Mouse (Mus musculus): ENCODE measurements around the gene Gm20388. TPM values are rescaled to one million over a fixed set of nuclear protein-coding genes. Genes with fewer than 3 reads are reported as not detected.

Gene Gm20388
- polyA plus RNA-seq, 1 experiment from 2014 or later: 12.4 TPM

- Histone ChIP-seq H3K9ac (ENCODE audit: low read depth, low read length) (no peak overlapping the region), H3K9me3 (ENCODE audit: control insufficient read depth, low read length) (no peaks in the 10 kb centered on the region), H3K4me1 (ENCODE audit: control insufficient read depth, insufficient read depth, low read depth, low read length) (no peaks in the 10 kb centered on the region), H3K36me3 (ENCODE audit: control insufficient read depth, insufficient read depth, low read length) (no peaks in the 10 kb centered on the region), H3K27me3 (replicated peaks; ENCODE audit: control insufficient read depth, insufficient read depth, low read length) (peaks cover 2% of the 10 kb centered on the region; the same call in 1 of the 2 replicates), H3K4me3 (ENCODE audit: low read length) (no peak overlapping the region), H3K4me2 (ENCODE audit: low read length) (no peak overlapping the region), H3K27ac (ENCODE audit: low read depth, low read length) (peak overlapping the region; percentile 30; the same call in 1 of the 2 replicates)
- peak; percentile 68 for ATAC-seq
- WGBS: 66% methylated on average over 19 of the region's 19 CpGs
These were observed 1293.2 kb downstream of the Gm20388 start for GRCm38 (mm10) chr8:121203612-121204376.

GRCm38 (mm10) chr8:121207171-121207570 is 1296.5 kb downstream of the Gm20388 start:
- no peak overlapping the region for H3K4me3 ChIP-seq (ENCODE audit: low read length)
- 86% methylated on average over 2 of the region's 2 CpGs for WGBS

GRCm38 (mm10) chr8:121210627-121211026 is 1300.0 kb downstream of the Gm20388 start:
- Histone ChIP-seq H3K4me1 (ENCODE audit: control insufficient read depth, insufficient read depth, low read depth, low read length) (no peaks in the 10 kb centered on the region), H3K4me3 (ENCODE audit: low read length) (no peak overlapping the region), H3K4me2 (ENCODE audit: low read length) (no peak overlapping the region), H3K27ac (ENCODE audit: low read depth, low read length) (no peak overlapping the region), H3K9me3 (ENCODE audit: control insufficient read depth, low read length) (no peaks in the 10 kb centered on the region), H3K9ac (ENCODE audit: low read depth, low read length) (no peak overlapping the region), H3K27me3 (replicated peaks; ENCODE audit: control insufficient read depth, insufficient read depth, low read length) (peaks cover 2% of the 10 kb centered on the region; the same call in 1 of the 2 replicates), H3K36me3 (ENCODE audit: control insufficient read depth, insufficient read depth, low read length) (no peaks in the 10 kb centered on the region)
- WGBS: 95% methylated on average over 3 of the region's 3 CpGs
- ATAC-seq: no peak

More at GRCm38 (mm10) chr8:121207171-121207570, 1296.5 kb downstream of the Gm20388 start:
- Histone ChIP-seq H3K4me1 (ENCODE audit: control insufficient read depth, insufficient read depth, low read depth, low read length) (no peaks in the 10 kb centered on the region), H3K9me3 (ENCODE audit: control insufficient read depth, low read length) (no peaks in the 10 kb centered on the region), H3K9ac (ENCODE audit: low read depth, low read length) (no peak overlapping the region), H3K4me2 (ENCODE audit: low read length) (no peak overlapping the region), H3K27ac (ENCODE audit: low read depth, low read length) (no peak overlapping the region), H3K36me3 (ENCODE audit: control insufficient read depth, insufficient read depth, low read length) (no peaks in the 10 kb centered on the region), H3K27me3 (replicated peaks; ENCODE audit: control insufficient read depth, insufficient read depth, low read length) (peaks cover 2% of the 10 kb centered on the region; the same call in 1 of the 2 replicates)
- ATAC-seq: no peak

GRCm38 (mm10) chr8:121213236-121213635 is 1302.6 kb downstream of the Gm20388 start:
- no peaks in the 10 kb centered on the region for H3K9me3 ChIP-seq (ENCODE audit: control insufficient read depth, low read length)
- WGBS: 47% methylated on average over 15 of the region's 15 CpGs
- no peak overlapping the region for H3K4me3 ChIP-seq (ENCODE audit: low read length)
- no peaks in the 10 kb centered on the region for H3K4me1 ChIP-seq (ENCODE audit: control insufficient read depth, insufficient read depth, low read depth, low read length)
- H3K4me2 ChIP-seq (ENCODE audit: low read length): no peak overlapping the region
- no peak for ATAC-seq
- no peaks in the 10 kb centered on the region for H3K36me3 ChIP-seq (ENCODE audit: control insufficient read depth, insufficient read depth, low read length)
- no peak overlapping the region for H3K27ac ChIP-seq (ENCODE audit: low read depth, low read length)
- no peak overlapping the region for H3K9ac ChIP-seq (ENCODE audit: low read depth, low read length)
- no peaks in the 10 kb centered on the region for H3K27me3 ChIP-seq (replicated peaks; ENCODE audit: control insufficient read depth, insufficient read depth, low read length)

GRCm38 (mm10) chr8:121213651-121214050 is 1303.0 kb downstream of the Gm20388 start:
- H3K27ac ChIP-seq (ENCODE audit: low read depth, low read length): no peak overlapping the region
- no peak overlapping the region for H3K4me2 ChIP-seq (ENCODE audit: low read length)
- ATAC-seq: no peak
- no peak overlapping the region for H3K9ac ChIP-seq (ENCODE audit: low read depth, low read length)
- no peaks in the 10 kb centered on the region for H3K36me3 ChIP-seq (ENCODE audit: control insufficient read depth, insufficient read depth, low read length)
- no peaks in the 10 kb centered on the region for H3K9me3 ChIP-seq (ENCODE audit: control insufficient read depth, low read length)
- no peak overlapping the region for H3K4me3 ChIP-seq (ENCODE audit: low read length)
- no peaks in the 10 kb centered on the region for H3K4me1 ChIP-seq (ENCODE audit: control insufficient read depth, insufficient read depth, low read depth, low read length)
- WGBS: 70% methylated on average over 9 of the region's 10 CpGs
- no peaks in the 10 kb centered on the region for H3K27me3 ChIP-seq (replicated peaks; ENCODE audit: control insufficient read depth, insufficient read depth, low read length)

- H3K4me2 ChIP-seq (ENCODE audit: low read length): no peak overlapping the region
- no peak overlapping the region for H3K27ac ChIP-seq (ENCODE audit: low read depth, low read length)
- H3K27me3 ChIP-seq (replicated peaks; ENCODE audit: control insufficient read depth, insufficient read depth, low read length): no peaks in the 10 kb centered on the region
- H3K9me3 ChIP-seq (ENCODE audit: control insufficient read depth, low read length): no peaks in the 10 kb centered on the region
- H3K4me3 ChIP-seq (ENCODE audit: low read length): no peak overlapping the region
- H3K4me1 ChIP-seq (ENCODE audit: control insufficient read depth, insufficient read depth, low read depth, low read length): no peaks in the 10 kb centered on the region; the same call in 1 of the 2 replicates
- no peaks in the 10 kb centered on the region for H3K36me3 ChIP-seq (ENCODE audit: control insufficient read depth, insufficient read depth, low read length)
- H3K9ac ChIP-seq (ENCODE audit: low read depth, low read length): no peak overlapping the region
- no peak for ATAC-seq
- 78% methylated on average over 10 of the region's 10 CpGs for WGBS
These were observed 1304.3 kb downstream of the Gm20388 start for GRCm38 (mm10) chr8:121214975-121215374.

GRCm38 (mm10) chr8:121216441-121216949 is 1305.9 kb downstream of the Gm20388 start:
- Histone ChIP-seq H3K36me3 (ENCODE audit: control insufficient read depth, insufficient read depth, low read length) (no peaks in the 10 kb centered on the region), H3K4me2 (ENCODE audit: low read length) (no peak overlapping the region), H3K4me3 (ENCODE audit: low read length) (no peak overlapping the region), H3K27me3 (replicated peaks; ENCODE audit: control insufficient read depth, insufficient read depth, low read length) (no peaks in the 10 kb centered on the region), H3K9ac (ENCODE audit: low read depth, low read length) (no peak overlapping the region), H3K9me3 (ENCODE audit: control insufficient read depth, low read length) (no peaks in the 10 kb centered on the region), H3K27ac (ENCODE audit: low read depth, low read length) (no peak overlapping the region), H3K4me1 (ENCODE audit: control insufficient read depth, insufficient read depth, low read depth, low read length) (peaks cover 3% of the 10 kb centered on the region)
- ATAC-seq: no peak
- 89% methylated on average over 10 of the region's 10 CpGs for WGBS

- H3K4me1 ChIP-seq (ENCODE audit: control insufficient read depth, insufficient read depth, low read depth, low read length): peaks cover 3% of the 10 kb centered on the region
- 96% methylated on average over 3 of the region's 3 CpGs for WGBS
These were observed 1307.8 kb downstream of the Gm20388 start for GRCm38 (mm10) chr8:121218486-121218885.

GRCm38 (mm10) chr8:121220103-121220899 is 1309.7 kb downstream of the Gm20388 start:
- Histone ChIP-seq H3K4me1 (ENCODE audit: control insufficient read depth, insufficient read depth, low read depth, low read length) (peaks cover 3% of the 10 kb centered on the region), H3K4me2 (ENCODE audit: low read length) (no peak overlapping the region), H3K9me3 (ENCODE audit: control insufficient read depth, low read length) (no peaks in the 10 kb centered on the region), H3K4me3 (ENCODE audit: low read length) (no peak overlapping the region), H3K27ac (ENCODE audit: low read depth, low read length) (no peak overlapping the region), H3K9ac (ENCODE audit: low read depth, low read length) (no peak overlapping the region), H3K36me3 (ENCODE audit: control insufficient read depth, insufficient read depth, low read length) (no peaks in the 10 kb centered on the region), H3K27me3 (replicated peaks; ENCODE audit: control insufficient read depth, insufficient read depth, low read length) (no peaks in the 10 kb centered on the region)
- no peak for ATAC-seq
- 43% methylated on average over 33 of the region's 33 CpGs for WGBS

More at GRCm38 (mm10) chr8:121218486-121218885, 1307.8 kb downstream of the Gm20388 start:
- H3K27me3 ChIP-seq (replicated peaks; ENCODE audit: control insufficient read depth, insufficient read depth, low read length): no peaks in the 10 kb centered on the region
- H3K4me2 ChIP-seq (ENCODE audit: low read length): no peak overlapping the region
- ATAC-seq: no peak
- H3K9ac ChIP-seq (ENCODE audit: low read depth, low read length): no peak overlapping the region
- H3K4me3 ChIP-seq (ENCODE audit: low read length): no peak overlapping the region
- no peaks in the 10 kb centered on the region for H3K36me3 ChIP-seq (ENCODE audit: control insufficient read depth, insufficient read depth, low read length)
- H3K9me3 ChIP-seq (ENCODE audit: control insufficient read depth, low read length): no peaks in the 10 kb centered on the region
- no peak overlapping the region for H3K27ac ChIP-seq (ENCODE audit: low read depth, low read length)
